Mouse (Mus musculus) lung, embryonic 15.5 days (tissue): ENCODE data around the gene Rps19bp1. TPM values are rescaled to one million over a fixed set of nuclear protein-coding genes. Genes with fewer than 3 reads are reported as not detected.

Source experiments
- ATAC-seq: fragments of 200-750 bp; cut with Nextera tagmentation; 2 replicates; pipeline ENCODE4 v1.8.0; 2017; ENCODE audit warnings: moderate number of reproducible peaks, borderline replicate concordance; ENCODE audit not compliant: low FRiP score, low TSS enrichment; ENCODE audit errors: extremely low read depth
- H3K27ac ChIP-seq: fragments of 300-500 bp; sonication (generic); 2 replicates; pipeline ENCODE4 v1.5.1; 2015; ENCODE audit warnings: moderate library complexity, mild to moderate bottlenecking, inconsistent platforms
- H3K27me3 ChIP-seq: fragments of 300-500 bp; sonication (generic); 2 replicates; pipeline ENCODE4 v1.6.1; 2015; ENCODE audit warnings: inconsistent platforms
- H3K36me3 ChIP-seq: fragments of 300-500 bp; sonication (generic); 2 replicates; pipeline ENCODE4 v1.6.1; 2015; ENCODE audit warnings: inconsistent platforms
- H3K4me1 ChIP-seq: fragments of 300-500 bp; sonication (generic); 2 replicates; pipeline ENCODE4 v1.6.1; 2015; ENCODE audit warnings: inconsistent platforms
- H3K4me2 ChIP-seq: fragments of 300-500 bp; sonication (generic); 2 replicates; pipeline ENCODE4 v1.6.1; 2015; ENCODE audit warnings: inconsistent platforms, mild to moderate bottlenecking, moderate library complexity
- H3K4me3 ChIP-seq: fragments of 300-500 bp; sonication (generic); 2 replicates; pipeline ENCODE4 v1.5.1; 2015; ENCODE audit warnings: mild to moderate bottlenecking, inconsistent platforms
- H3K9ac ChIP-seq: fragments of 300-500 bp; sonication (generic); 2 replicates; pipeline ENCODE4 v1.6.1; 2015; ENCODE audit warnings: inconsistent platforms
- H3K9me3 ChIP-seq: fragments of 300-500 bp; sonication (generic); 2 replicates; pipeline ENCODE4 v1.6.1; 2016; ENCODE audit warnings: inconsistent platforms
- polyA plus RNA-seq: library from polyadenylated mRNA; unstranded; fragments of >200 nt; fragmentation: Nextera tagmentation; extraction: Ambion mirVana; gene quantifications from 2 replicates; pipeline ENCODE4 v1.2.1, GENCODE M21; 2015

Gene Rps19bp1
- polyA plus RNA-seq, 1 experiment from 2014 or later = 47.1 TPM

GRCm38 (mm10) chr15:80213688-80214087 is 50.4 kb downstream of the Rps19bp1 start:
- H3K36me3 ChIP-seq = peaks cover 4% of the 10 kb centered on the region; the same call in 1 of the 2 replicates

More at GRCm38 (mm10) chr15:80213688-80214087, 50.4 kb downstream of the Rps19bp1 start:
- Histone ChIP-seq H3K27me3 (no peaks in the 10 kb centered on the region), H3K4me1 (no peaks in the 10 kb centered on the region), H3K9me3 (no peaks in the 10 kb centered on the region), H3K4me3 (no peak overlapping the region), H3K4me2 (no peak overlapping the region), H3K9ac (no peak overlapping the region), H3K27ac (no peak overlapping the region)
- no peak for ATAC-seq

Other genes with a start within 250 kb of the Rps19bp1 start
- gene Pdgfb, start 249.3 kb downstream of the Rps19bp1 start, polyA plus RNA-seq = 8.4 TPM in 2 replicates
- 18.8 and 20.6 TPM in 2 replicates for gene Syngr1, start 173.0 kb downstream of the Rps19bp1 start, polyA plus RNA-seq
- gene Rpl3, start 172.4 kb downstream of the Rps19bp1 start, polyA plus RNA-seq = 1,053 and 1,095 TPM in 2 replicates
- 33.0 and 34.6 TPM in 2 replicates for gene Tab1, start 131.2 kb downstream of the Rps19bp1 start, polyA plus RNA-seq
- gene Mgat3, start 90.6 kb downstream of the Rps19bp1 start, polyA plus RNA-seq = 4.9 and 5.2 TPM in 2 replicates
- gene Mief1, start 30.3 kb downstream of the Rps19bp1 start, polyA plus RNA-seq = 28.4 and 28.9 TPM in 2 replicates
- gene AC140267.1, start 28.5 kb downstream of the Rps19bp1 start, polyA plus RNA-seq = not detected in 2 replicates
- gene Atf4, start 9.1 kb downstream of the Rps19bp1 start, polyA plus RNA-seq = 121 and 124 TPM in 2 replicates
- gene Cacna1i, start 22.9 kb upstream of the Rps19bp1 start, polyA plus RNA-seq = not detected in 2 replicates